Mouse (Mus musculus) lung, postnatal 0 days (tissue): Measurements from ENCODE around the gene Luc7l2.
A peak's percentile ranks its signal among the peaks of the same experiment; 100 is the strongest.

Source experiments
- CTCF ChIP-seq: IDR thresholded peaks from 2 replicates; pipeline ENCODE4 v1.5.1; 2016; ENCODE audit warnings: antibody characterized with exemption, mild to moderate bottlenecking
- EP300 ChIP-seq: IDR thresholded peaks from 2 replicates; pipeline ENCODE4 v1.6.1; 2016; ENCODE audit warnings: antibody characterized with exemption, mild to moderate bottlenecking, control low read depth

DNA sequence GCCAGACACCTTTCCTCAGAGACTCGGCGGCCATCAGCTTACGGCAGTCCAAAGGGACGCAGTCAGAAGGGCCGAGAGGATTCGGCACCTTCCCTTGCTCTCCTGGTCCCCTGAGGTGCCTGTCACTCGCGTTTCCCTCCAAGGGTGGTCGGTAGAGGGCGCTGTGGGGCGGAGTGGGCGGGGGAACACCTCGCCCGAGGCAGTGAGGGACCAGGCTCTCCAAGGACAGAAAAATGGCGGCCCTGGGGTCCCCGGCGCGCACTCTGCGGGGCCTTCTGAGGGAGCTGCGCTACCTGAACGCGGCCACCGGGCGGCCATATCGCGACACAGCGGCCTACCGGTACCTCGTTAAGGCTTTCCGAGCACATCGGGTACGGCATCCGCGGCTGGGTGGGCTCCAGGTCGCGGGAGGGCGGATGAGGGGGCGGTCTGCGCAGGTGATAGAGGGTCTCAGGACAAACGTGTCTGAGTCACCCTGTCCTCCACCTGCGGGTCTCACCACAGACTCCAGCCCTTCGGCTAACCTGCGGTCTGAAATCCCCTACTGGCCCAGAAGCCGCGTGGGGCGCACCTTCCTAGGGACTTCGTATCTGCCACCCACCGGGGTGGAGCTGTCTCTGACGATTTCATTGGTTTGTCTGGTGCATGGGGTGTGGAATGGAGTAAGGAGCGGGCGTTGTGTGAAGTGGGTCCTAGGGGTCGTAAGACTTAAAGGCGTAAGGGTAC, 16.3 kb upstream of the Luc7l2 start:
- TF ChIP-seq CTCF (peak; percentile 97), EP300 (no peak)
